Mouse (Mus musculus) liver, adult (tissue): ENCODE measurements around the gene Sox15.

Experiments used
- GATA4 ChIP-seq: IDR thresholded peaks from 2 replicates; pipeline ENCODE4 v1.6.1; 2014; ENCODE audit warnings: mild to moderate bottlenecking, low read length; ENCODE audit not compliant: insufficient replicate concordance

The Sox15 gene

DNA sequence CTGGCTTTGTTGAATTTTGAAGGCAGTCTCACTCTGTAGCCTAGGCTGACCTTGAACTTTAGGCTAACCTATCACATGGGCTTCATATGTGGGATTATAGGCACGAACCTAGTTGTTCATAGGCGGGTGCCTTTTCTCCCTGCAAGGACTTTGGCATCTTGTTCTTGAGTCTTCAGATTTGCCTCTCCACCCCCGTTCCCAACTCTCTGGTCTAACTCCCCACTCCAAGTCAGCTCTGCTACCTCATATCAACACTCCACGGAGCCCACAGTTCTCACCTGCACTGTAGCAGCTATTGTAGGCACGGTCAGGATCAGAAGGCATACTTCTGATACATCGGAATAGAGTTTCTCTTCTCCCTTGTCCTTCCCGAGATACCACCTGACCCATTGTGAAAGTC is 28.5 kb downstream of the Sox15 start:
- no peak for TF ChIP-seq GATA4

DNA sequence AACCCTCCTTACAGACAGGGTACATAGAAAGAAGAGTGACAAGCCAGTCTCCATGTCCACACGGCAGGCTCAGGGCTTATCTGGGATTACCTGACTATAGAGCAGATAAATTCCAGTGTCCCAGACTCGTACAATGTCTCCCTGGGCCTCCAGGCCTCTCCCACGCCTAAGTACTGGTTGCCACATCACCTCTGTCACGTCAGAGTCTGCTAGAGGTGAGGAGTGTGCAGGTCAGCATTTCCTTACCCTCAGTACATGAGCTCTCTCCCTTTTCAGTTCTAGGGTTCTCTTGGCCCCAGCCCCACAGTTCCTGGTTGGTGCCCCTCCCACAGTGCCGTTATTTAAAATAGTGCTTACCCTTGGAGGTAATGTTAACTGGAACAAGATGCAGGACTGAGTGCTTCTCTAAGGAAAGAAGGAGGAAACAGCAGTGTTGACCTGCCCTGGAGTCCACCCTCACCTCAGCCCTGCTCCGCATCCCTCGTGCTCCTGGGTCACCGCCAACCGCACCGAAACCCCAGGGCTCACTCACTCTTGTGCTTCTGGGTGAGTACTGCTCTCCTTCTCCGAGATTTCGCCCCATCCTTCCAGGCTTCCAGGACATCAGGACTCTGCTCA is 29.1 kb downstream of the Sox15 start:
- no peak for TF ChIP-seq GATA4

DNA sequence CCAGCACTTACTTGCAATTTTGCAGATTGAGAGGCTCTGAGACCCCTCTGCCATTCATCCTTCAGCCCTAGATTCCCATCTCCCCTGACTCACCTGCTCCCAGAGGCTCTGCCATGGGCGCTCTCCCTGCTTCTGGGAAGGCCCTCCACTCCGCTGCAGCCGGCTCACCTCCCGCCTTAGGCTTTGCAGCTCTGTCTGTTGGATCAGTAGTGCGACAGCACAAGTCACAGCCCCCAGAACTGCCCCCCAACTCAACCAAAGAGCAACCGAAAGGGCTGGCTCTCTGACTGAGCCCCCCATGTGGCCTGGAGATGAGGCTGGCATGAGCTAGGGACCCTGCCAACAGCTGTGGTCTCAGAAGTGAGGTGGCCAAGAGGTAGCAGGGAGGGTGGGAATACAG is 29.8 kb downstream of the Sox15 start:
- TF ChIP-seq GATA4: no peak

DNA sequence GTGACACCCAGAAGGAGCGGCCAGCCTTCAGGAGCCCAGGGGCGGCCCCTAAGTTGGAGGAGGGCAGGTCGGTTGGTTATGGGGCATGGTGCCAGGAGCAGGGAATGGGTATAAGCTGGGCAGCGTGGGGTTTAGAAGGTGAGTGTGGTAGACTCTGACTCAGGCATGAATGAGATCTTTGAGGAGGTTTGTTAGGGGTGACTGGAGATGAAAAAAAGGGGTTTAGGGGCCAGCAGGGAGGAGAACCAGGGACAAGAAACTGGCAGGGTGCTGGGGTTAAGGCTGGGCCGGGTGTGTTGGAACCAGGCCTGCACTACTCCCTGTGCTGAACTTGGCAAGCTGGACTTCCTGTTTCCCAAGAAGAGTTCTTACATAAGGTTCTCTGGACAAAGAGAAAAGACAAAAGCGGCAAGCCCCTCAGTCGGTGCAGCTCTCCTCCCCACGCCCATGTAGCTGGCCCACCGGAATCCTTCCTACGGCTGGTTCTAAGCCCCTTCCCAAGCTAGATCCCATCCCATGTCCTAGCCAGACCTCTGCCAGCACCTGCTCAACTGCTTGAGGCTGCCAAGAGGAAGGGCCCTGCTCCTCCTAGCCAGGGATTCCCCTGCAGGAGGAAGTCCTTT is 30.5 kb downstream of the Sox15 start, which contains the start of gene Tnfsf13:
Gene Tnfsf13, minus strand, starts transcription at position 259 of the 623 bp plus-strand sequence.
- no peak for TF ChIP-seq GATA4

DNA sequence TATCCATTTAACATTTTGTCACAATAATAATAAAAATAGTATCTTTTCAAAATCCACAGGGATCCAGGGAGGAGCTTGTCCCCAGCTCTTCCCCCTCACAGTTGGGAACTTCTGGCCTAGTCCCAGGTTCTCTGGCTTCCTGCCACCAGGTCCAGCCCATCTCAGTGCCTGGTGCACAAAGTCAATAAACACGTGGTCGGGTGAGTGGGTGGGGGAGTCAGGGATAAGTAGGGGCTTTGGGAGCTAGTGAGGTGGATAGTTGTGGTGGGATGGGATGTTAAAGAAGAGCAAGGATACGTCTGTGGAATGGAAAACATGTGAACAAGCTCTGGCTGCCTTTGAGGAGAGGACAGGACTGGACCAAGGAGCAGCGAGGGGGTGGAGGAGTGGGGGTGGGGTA is 31.3 kb downstream of the Sox15 start:
- no peak for TF ChIP-seq GATA4

DNA sequence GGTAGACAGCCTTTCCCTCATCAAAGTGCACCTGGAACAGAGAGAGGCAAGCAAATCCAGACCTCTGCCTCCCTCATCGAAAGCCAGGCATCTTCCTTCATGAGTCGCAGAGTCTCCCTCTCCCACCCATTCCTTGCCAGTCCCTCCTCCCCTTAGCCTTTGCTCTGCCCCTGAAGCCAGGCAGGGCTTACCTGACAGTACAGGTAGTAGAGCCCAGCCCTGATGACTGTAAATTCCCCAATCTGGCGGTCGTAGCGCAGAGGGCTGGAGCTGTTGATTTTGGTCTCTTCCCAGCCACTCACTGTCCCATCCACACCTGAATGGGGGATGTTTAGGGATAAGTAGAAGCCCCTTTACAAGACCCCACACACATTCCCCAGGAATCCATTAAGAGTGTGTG is 31.9 kb downstream of the Sox15 start:
- no peak for TF ChIP-seq GATA4

DNA sequence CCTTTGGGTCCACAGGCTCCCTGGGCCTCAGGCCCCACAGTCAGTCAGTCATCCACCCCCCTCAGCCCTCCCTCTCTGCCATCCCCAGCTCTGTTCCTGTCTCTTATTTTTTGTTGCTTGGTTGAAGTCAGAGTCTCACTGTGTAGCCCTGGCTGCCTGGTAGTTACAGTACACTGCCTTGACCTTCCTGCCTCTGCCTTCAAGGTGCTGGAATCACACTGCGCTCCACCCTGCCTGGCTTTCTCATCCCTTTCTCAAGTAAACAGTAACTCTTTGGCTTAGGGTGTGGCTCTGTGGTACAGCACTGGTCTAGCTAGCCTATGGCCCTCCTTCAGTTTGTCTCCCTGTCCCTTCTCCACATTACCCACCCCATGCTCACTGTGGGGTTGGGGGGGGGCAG is 34.8 kb downstream of the Sox15 start:
- TF ChIP-seq GATA4: no peak

DNA sequence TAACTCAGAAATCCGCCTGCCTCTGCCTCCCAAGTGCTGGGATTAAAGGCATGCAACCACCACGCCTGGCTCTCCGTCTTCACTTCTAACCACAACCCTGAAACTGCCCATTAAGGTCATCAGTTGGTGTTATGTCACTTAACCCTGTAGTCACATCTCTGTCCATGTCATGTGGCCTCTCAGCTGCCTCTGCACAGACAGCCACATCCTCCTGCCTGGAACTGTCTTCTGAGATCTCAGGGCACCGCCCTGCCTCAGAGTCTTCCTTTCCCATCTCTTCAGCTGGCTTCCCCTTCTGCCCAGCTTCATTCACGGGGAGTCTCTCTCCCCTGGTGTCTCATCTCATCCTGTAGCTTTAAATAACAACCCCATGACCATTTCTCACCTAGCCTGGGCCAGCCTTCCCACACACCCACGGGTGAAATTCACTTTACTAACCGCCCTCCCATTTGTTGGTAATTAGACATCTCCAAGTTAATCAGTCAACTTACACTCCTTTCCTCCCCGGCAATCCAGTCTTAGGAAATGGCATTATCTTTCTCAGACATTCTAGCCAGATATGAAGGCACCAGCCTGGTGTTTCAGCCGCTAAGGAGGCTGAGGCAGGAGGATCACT is 37.2 kb downstream of the Sox15 start:
- no peak for TF ChIP-seq GATA4

DNA sequence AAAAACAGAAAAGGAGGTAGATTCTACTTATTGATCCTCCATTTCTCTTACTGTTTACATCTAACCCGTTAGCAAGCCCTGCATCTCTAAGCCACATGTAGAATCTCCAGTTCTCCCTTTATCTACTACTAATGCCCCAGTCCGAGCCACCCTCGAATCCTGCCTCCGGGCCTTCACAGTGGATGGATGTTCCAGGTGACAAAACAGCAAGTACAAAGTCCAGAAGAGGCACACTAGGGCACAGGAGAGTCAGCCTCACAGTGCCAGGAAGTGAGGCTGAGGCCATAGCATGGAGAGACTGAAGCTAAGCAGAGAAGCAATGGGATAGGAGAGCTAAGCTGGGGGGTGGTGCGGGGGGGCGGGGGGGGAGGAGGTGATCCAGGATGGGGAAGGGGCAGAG is 37.7 kb downstream of the Sox15 start:
- TF ChIP-seq GATA4: no peak

DNA sequence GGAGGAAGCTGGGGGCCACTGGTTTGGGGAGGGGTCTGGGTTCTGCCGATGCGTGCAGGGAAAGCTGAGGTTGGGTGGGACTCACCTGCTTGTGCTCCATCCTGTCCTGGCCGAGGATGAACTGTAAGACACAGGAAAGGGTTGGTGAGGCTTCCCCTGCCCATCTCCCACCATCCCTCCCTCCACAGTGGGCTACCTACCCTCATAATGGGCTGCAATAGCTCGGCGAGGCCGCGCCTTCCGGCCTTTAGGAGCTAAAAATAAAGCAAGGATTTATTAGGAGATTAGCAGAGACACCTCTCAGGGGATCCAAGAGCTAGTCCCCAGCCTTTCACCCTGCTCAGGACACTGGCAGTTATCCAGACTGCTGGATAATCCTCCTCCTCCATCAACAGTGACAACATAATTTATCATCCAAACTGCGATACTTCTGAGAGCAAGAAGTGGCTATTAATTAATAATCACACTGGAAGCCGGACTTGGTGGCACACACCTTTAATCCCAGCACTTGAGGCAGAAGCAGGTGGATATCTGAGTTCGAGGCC is 38.4 kb downstream of the Sox15 start:
- TF ChIP-seq GATA4: no peak

DNA sequence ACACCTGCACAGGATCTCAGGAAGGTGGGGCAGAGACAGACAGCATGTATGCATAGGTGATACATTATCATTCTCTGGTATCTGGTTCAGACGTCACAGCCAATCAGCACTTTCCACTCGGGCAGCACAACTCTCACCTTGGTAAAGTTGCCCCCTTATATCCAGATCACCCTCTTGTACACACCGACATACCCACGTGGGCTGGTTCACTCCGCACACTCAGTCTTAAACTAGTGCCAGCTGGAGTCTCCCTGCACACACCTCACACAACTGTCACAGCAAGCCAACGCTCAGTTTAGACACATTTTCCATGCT is 39.9 kb downstream of the Sox15 start:
- TF ChIP-seq GATA4: no peak

DNA sequence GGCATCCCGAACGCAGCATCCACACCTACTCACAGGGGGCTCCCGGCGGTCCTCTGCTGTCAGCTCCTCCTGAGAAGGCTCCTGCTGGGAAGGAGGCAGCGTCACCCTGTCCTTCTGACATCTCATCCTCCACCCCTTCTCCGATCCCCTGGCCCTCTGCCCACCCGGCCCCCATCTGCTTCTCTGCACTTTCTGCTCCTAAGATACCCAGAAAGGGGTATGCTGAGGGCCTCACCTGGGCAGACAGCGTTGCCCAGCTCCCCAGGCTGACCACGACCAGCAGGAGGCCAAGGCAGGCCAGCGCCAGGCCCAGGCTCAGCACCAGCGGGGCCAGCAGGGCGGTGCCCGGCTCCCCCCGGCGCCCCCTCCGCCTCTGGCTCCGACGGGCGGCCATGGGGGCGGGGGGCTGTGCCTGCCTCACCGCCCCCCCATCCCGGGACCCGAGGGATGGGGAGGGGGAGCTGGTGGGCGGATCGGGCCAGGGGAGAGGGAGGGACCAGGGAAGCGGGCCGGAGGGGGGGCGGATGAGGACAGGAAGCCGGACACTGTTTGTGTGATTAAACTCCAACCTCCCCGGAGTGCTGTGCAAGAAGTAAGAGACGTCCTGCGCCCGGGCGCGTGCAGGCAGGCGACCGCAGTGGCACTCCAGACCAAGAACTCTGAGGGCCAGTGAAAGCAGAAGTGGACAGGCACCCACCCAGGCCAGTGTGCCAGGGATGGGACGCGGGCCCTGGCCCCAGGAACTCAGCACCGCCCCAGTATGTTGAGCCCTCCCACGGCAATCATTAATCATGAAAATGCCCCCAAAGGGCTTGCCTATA is 40.5 kb downstream of the Sox15 start, which contains the start of the genes Tnfsf12 and Tnfsfm13:
Gene Tnfsf12, minus strand, starts transcription at position 489 of the 821 bp plus-strand sequence.
Gene Tnfsfm13, minus strand, starts transcription at position 738 of the 821 bp plus-strand sequence.
- TF ChIP-seq GATA4: peak; percentile 50; the same call in 1 of the 2 replicates

DNA sequence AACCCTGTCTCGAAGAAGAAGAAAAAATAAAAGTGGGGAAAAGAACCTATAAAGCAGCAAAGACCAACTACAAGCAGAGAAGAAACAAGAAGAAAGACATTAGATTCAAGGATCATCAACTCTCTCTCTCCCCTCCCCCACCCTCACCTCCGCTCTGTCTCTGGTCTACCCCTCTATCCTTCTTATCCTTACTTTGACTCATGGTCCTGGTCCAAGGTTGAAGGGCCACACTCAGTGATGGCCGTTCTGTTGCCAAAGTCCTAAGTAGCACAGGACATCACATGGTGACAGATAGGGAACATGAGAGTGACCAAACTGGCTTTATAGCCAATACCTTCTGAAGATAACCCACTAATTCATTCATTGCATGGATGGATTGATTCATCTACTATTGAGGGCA is 42.3 kb downstream of the Sox15 start:
- TF ChIP-seq GATA4: no peak

DNA sequence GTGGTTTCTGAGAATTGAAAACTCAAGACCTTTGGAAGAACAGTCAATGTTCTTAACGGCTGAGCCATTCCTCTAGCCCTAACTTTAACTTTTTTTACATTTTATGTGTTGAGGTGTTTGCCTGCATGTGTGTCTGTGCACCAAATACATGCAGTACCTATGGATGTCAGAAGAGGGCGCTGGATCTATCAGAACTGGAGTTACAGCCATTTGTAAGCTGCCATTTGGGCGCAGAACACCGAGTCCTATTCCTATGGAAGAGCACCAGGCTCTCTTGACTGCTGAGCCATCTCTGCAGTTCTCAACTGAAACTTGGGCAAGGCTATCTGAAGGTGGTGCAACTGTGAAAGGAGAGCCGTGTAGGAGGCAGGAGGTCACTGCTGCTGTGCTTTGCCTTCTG is 43.5 kb downstream of the Sox15 start:
- no peak for TF ChIP-seq GATA4

DNA sequence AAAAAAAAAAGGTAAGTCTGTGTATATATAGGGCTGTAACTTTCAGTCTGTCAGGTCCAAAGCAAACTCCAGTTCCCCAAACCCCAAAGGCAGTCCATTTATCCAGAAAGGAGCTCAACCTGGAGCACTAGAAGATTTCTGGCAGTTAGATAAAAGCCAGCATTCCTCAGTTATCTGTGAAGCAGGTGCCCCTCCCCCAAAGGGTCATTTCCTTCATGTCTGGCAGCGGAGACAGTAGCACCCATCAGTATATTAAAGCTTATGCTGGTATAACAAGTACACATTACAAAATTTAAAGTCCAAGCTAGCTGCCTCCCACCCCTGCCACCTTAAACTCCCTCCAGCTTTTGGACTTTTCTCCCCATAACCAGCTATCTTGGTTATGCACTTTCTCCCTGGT is 44.5 kb downstream of the Sox15 start:
- TF ChIP-seq GATA4: no peak
